Mouse (Mus musculus) retina, adult 2 months (tissue): ENCODE data around the gene Gpr180.
"Not testable (repeated sequence)": the region's sequence is repeated elsewhere in the genome, so short reads cannot be mapped to it uniquely, and the experiment has no call there.

Experiments used
- DNase-seq: peaks from one replicate; pipeline ENCODE4 v3.0.0-alpha.2; 2012; ENCODE audit warnings: low read depth, low spot score

Gpr180 gene

GRCm38 (mm10) chr14:118136744-118137452, at the start of gene Gpr180:
Gene Gpr180, plus strand, starts transcription at chr14:118137158.
- DNase-seq: peak; percentile 92

GRCm38 (mm10) chr14:118088437-118089207, 48.3 kb upstream of the Gpr180 start:
- DNase-seq: no peak

- DNase-seq: peak; percentile 77
These were observed 47.6 kb upstream of the Gpr180 start for GRCm38 (mm10) chr14:118089215-118089805.

DNA sequence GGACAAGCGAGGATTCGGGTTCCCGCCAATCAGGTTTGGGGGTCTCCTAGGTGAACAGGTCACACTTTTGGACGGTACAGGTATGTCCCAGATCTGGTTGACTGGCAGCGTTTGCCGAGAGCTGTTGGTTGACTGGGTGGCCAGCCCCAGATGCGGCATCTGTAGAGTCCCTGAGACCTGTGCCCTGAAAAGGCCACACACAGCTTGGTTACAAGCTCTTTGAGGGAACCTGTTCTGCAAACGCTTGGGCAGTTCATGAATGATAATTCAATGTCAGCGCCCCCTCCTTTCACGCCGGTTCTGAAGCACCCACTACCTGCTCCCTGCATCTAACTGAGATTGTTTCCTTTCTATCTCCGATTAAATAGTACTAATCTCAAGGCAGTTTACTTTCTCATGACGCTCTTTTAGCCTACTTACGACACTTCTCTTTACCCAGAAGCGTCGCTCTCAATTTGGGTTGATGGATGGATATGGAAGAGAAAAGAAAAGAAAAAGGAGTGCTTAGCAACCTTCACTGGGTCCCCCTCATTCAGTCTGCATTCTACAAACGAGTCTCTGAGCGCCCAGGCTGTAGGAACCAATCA, 47.1 kb upstream of the Gpr180 start:
- peak; percentile 8 for DNase-seq

GRCm38 (mm10) chr14:118098265-118098664, 38.7 kb upstream of the Gpr180 start:
- DNase-seq: no peak

DNA sequence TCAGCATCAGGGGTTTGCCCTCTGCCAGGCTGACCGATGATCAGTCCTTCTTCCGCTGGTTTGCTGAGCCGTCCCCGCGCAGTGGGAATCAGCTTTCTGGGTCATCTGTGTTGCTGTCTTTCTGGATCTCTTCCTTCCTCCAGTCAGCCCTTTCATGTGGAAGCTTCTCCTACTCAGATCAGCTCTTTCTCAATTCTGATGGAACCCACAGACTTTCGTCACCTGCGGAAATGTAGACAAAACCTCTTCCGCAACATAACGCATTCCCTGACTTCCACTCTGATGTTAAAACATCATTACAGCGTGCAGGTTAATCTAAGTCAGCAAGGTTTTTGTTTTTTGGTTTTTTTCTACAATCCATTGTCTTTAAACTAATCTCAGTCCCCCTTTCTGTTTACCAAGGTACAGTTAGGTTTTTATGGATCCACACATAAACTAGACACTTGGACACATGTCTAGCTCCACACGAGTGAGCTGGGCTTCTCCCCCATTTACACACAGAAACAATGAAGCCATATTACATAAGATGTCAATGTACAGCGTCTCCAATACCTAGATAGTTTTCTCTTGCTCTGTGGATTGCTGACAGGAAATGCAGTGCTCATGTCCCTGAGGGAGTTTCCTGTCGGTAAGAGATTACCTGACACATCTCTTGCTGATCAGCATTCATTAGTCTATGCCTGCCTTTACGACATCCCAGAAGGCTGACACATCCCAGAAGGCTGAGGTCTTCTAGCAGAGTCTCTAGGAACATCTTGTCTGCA, 35.5 kb upstream of the Gpr180 start:
- DNase-seq: no peak

DNA sequence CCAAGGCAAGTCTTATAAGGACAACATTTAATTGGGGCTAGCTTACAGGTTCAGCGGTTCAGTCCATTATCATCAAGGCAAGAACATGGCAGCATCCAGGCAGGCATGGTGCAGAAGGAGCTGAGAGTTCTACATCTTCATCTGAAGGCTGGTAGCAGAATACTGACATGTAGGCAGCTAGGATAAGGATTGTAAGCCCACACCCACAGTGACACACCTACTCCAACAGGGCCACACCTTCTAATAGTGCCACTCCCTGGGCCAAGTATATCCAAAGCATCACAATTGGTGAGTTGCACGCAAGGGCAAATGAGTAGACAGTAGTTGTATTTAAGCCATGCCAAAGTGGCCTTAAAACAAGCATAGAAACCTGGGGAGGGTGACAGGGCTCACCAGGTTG, 29.5 kb upstream of the Gpr180 start:
- DNase-seq: not testable (repeated sequence)

GRCm38 (mm10) chr14:118113116-118113515, 23.8 kb upstream of the Gpr180 start:
- no peak for DNase-seq

DNA sequence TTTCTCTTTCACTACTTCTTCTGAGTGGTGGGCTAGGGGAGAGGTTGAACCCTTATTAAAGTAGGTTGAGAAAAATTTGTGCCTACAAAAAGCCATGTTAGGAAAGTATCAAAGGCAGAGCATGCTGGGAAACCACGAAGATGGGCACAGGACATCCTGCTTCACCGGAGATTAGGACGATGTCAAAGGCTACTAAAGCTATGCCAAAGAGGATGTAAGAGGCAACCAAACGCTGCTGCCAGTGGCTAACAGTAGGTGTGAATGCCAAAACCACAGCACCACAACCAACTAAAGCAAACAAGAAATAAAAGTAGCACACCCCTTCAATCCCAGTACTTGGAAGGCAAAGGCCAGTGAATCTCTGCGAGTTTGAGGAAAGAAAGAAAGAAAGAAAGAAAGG, 12.8 kb upstream of the Gpr180 start:
- no peak for DNase-seq

GRCm38 (mm10) chr14:118124771-118125170, 12.2 kb upstream of the Gpr180 start:
- no peak for DNase-seq

DNA sequence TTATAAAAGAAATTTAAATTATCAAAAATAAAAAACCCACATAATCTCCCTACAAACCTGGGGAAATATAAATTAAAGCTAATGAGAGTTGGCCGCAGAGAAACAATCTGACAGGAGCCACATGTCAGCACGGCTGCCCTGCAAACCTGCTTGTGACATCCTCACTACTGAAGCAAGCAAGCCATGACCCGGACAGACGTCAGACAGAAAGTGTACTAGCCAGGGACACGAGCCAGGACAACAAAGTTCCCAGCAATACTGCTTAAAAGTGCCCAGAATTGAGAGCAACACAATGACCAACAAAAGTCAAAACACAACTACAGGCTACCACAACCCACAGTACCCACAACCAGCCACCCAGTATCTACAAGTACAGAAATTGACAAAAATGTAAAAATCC, 10.7 kb upstream of the Gpr180 start:
- DNase-seq: no peak

DNA sequence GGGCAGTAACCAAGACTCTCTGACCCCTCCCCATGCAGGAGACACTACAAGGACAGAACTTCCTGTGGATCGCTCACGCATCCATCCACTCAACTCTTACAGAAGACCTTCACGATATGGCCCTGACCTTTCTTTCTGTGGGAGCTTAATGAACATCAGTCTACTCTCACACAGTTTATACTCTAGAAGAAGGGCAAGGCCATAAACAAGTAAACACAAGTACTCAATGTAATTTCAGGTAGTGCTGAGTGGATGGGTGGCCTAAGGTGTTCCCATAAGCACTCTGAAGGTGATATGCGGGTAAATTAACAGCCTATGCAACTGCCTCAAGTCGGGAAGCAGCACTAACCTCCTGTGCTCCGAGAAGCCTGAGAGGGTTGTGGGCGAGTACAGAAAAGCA, 5.5 kb upstream of the Gpr180 start:
- no peak for DNase-seq

- no peak for DNase-seq
These were observed 4.9 kb upstream of the Gpr180 start for GRCm38 (mm10) chr14:118131931-118132641.

GRCm38 (mm10) chr14:118132642-118132977, 4.3 kb upstream of the Gpr180 start, which contains the start of gene Tgds:
Gene Tgds, minus strand, starts transcription at chr14:118132755.
- DNase-seq: peak; percentile 99

- DNase-seq: peak; percentile 18
These were observed 529 bp downstream of the Gpr180 start for GRCm38 (mm10) chr14:118137487-118137886.

DNA sequence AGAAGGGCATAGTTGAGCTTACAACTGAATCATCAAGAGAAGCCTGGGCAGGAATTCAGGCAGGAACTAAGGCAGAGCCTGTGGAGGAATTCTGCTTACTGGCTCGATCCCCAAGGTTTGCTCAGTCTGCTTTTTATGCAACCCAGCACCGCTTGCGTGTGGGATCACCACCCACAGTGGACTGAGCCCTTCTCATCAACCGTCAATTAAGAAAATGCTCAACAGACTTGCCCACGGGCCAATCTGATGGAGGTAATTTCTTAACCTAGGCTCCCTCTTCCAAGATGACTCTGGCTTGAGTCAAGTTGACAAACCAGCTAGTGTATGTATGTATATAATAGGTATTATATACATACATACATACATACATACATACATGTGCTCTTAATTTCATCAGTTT, 5.3 kb downstream of the Gpr180 start:
- DNase-seq: no peak

- no peak for DNase-seq
These were observed 11.1 kb downstream of the Gpr180 start for GRCm38 (mm10) chr14:118148046-118148445.

- no peak for DNase-seq
These were observed 11.6 kb downstream of the Gpr180 start for GRCm38 (mm10) chr14:118148554-118148953.

DNA sequence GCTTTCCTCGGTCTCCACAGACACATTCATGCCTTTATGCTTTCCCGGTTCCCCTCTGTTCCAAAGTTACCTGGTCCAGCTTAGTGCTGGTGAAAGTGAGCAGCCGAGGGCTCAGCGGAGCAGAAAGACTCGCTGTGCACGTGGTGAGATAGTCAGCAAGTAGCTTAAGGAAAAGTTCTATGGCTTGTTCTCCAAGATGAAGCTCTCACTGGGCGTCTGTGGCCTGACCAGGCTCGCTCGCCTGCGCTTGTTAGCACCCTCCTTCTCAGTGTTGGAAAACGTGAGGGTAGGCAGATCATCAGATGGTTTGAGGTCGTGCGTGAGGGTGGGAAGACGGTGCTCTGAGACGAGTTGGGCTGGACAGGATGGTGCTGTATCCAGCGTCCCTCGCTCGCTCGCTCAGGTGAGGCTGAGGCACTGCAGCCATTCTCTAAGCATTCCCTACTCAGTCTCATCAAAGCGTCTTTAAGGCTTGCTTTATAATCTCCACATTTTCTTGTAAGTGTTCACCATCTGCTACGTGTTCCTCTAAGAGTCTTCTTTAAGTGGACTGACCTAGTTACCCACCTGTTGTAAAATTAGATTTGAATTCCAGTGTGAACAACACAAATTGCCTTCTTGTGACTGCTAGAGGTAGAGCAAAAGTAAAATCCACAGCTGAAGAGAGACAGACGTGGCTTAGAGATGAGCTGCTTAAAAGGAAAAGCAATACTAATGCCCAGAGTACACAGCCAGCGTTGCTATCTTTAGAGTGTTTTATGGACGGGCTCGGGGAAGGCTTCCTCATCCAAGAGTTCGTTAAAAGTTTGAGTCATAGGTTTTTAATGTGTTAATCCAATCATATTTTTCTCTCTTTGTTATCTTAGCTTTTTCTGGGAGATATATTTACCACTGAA, 13.9 kb downstream of the Gpr180 start:
- DNase-seq: peak; percentile 73
